Mouse (Mus musculus): ENCODE results near the gene 4930430F08Rik. TPM values are rescaled to one million over a fixed set of nuclear protein-coding genes. Genes with fewer than 3 reads are reported as not detected.
A peak's percentile ranks its signal among the peaks of the same experiment; 100 is the strongest.

The 4930430F08Rik gene
- polyA plus RNA-seq, 1 experiment from 2014 or later: 14.2 TPM

GRCm38 (mm10) chr10:100556566-100557175 is 33.6 kb downstream of the 4930430F08Rik start:
- H3K9me3 ChIP-seq (replicated peaks; ENCODE audit: control insufficient read depth, low read length): no peaks in the 10 kb centered on the region
- no peak overlapping the region for H3K4me3 ChIP-seq (ENCODE audit: low read depth, low read length)
- no peaks in the 10 kb centered on the region; the same call in 1 of the 2 replicates for H3K4me1 ChIP-seq (ENCODE audit: control insufficient read depth, low read depth, low read length)
- H3K4me2 ChIP-seq (ENCODE audit: low read depth, low read length): no peak overlapping the region
- no peaks in the 10 kb centered on the region for H3K27me3 ChIP-seq (ENCODE audit: control insufficient read depth, insufficient read depth, low read depth, low read length)
- H3K9ac ChIP-seq (ENCODE audit: low read depth, low read length): no peak overlapping the region
- H3K36me3 ChIP-seq (ENCODE audit: control insufficient read depth, insufficient read depth): no peaks in the 10 kb centered on the region
- WGBS (ENCODE audit: insufficient replicate concordance): 74% methylated on average over 3 of the region's 3 CpGs
- H3K27ac ChIP-seq (ENCODE audit: low read length): no peak overlapping the region
- ATAC-seq (ENCODE audit: low read depth): no peak

GRCm38 (mm10) chr10:100524499-100525390 is 65.5 kb downstream of the 4930430F08Rik start:
- peak overlapping the region; percentile 84 for H3K27ac ChIP-seq (ENCODE audit: low read length)
- peaks cover 6% of the 10 kb centered on the region; the same call in 1 of the 2 replicates for H3K36me3 ChIP-seq (ENCODE audit: control insufficient read depth, insufficient read depth)
- WGBS (ENCODE audit: insufficient replicate concordance): 50% methylated on average over 9 of the region's 9 CpGs
- H3K9me3 ChIP-seq (replicated peaks; ENCODE audit: control insufficient read depth, low read length): no peaks in the 10 kb centered on the region; the same call in 1 of the 2 replicates
- H3K4me2 ChIP-seq (ENCODE audit: low read depth, low read length): peak overlapping the region; percentile 28
- peaks cover 9% of the 10 kb centered on the region for H3K4me1 ChIP-seq (ENCODE audit: control insufficient read depth, low read depth, low read length)
- H3K27me3 ChIP-seq (ENCODE audit: control insufficient read depth, insufficient read depth, low read depth, low read length): no peaks in the 10 kb centered on the region
- H3K9ac ChIP-seq (ENCODE audit: low read depth, low read length): no peak overlapping the region
- ATAC-seq (ENCODE audit: low read depth): peak; percentile 93
- H3K4me3 ChIP-seq (ENCODE audit: low read depth, low read length): no peak overlapping the region

GRCm38 (mm10) chr10:100522330-100522729 is 67.9 kb downstream of the 4930430F08Rik start:
- Histone ChIP-seq H3K36me3 (ENCODE audit: control insufficient read depth, insufficient read depth) (peaks cover 6% of the 10 kb centered on the region; the same call in 1 of the 2 replicates), H3K27me3 (ENCODE audit: control insufficient read depth, insufficient read depth, low read depth, low read length) (no peaks in the 10 kb centered on the region)
- 90% methylated on average over 9 of the region's 9 CpGs for WGBS (ENCODE audit: insufficient replicate concordance)

More at GRCm38 (mm10) chr10:100522330-100522729, 67.9 kb downstream of the 4930430F08Rik start:
- H3K4me2 ChIP-seq (ENCODE audit: low read depth, low read length): no peak overlapping the region
- H3K4me1 ChIP-seq (ENCODE audit: control insufficient read depth, low read depth, low read length): peaks cover 9% of the 10 kb centered on the region
- H3K9ac ChIP-seq (ENCODE audit: low read depth, low read length): no peak overlapping the region
- H3K4me3 ChIP-seq (ENCODE audit: low read depth, low read length): no peak overlapping the region
- no peak for ATAC-seq (ENCODE audit: low read depth)
- no peaks in the 10 kb centered on the region; the same call in 1 of the 2 replicates for H3K9me3 ChIP-seq (replicated peaks; ENCODE audit: control insufficient read depth, low read length)
- no peak overlapping the region for H3K27ac ChIP-seq (ENCODE audit: low read length)

Other genes with a start within 250 kb of the 4930430F08Rik start
- not detected in 2 replicates for gene Gm4302, start 249.6 kb downstream of the 4930430F08Rik start, polyA plus RNA-seq (2015; fragmentation: Nextera tagmentation; extraction: Ambion mirVana)
- gene Gm4303, start 244.5 kb downstream of the 4930430F08Rik start, polyA plus RNA-seq (2015; fragmentation: Nextera tagmentation; extraction: Ambion mirVana): not detected in 2 replicates
- not detected in 2 replicates for gene Gm4305, start 239.3 kb downstream of the 4930430F08Rik start, polyA plus RNA-seq (2015; fragmentation: Nextera tagmentation; extraction: Ambion mirVana)
- not detected in 2 replicates for gene Gm4307, start 229.1 kb downstream of the 4930430F08Rik start, polyA plus RNA-seq (2015; fragmentation: Nextera tagmentation; extraction: Ambion mirVana)
- gene Gm4312, start 207.9 kb downstream of the 4930430F08Rik start, polyA plus RNA-seq (2015; fragmentation: Nextera tagmentation; extraction: Ambion mirVana): not detected in 2 replicates
- gene Tmtc3, start 103.1 kb downstream of the 4930430F08Rik start, polyA plus RNA-seq (2015; fragmentation: Nextera tagmentation; extraction: Ambion mirVana): 4.9 and 5.5 TPM in 2 replicates
- 2.3 and 2.9 TPM in 2 replicates for gene Cep290, start 102.9 kb downstream of the 4930430F08Rik start, polyA plus RNA-seq (2015; fragmentation: Nextera tagmentation; extraction: Ambion mirVana)
- not detected in 2 replicates for gene 1700017N19Rik, start 61 bp upstream of the 4930430F08Rik start, polyA plus RNA-seq (2015; fragmentation: Nextera tagmentation; extraction: Ambion mirVana)